Mouse (Mus musculus) heart, adult 2 months (tissue): ENCODE results near the gene Drd1. TPM values are rescaled to one million over a fixed set of nuclear protein-coding genes. Genes with fewer than 3 reads are reported as not detected.

Experiments
- DNase-seq, 2 experiments: peaks; one replicate each; pipeline ENCODE4 v3.0.0; 2021
- H3K27ac ChIP-seq: fragments of 200-600 bp; 2 replicates; pipeline ENCODE4 v1.8.1; 2022
- H3K27me3 ChIP-seq: fragments of 200-500 bp; 2 replicates; pipeline ENCODE4 v1.6.1; 2012; ENCODE audit warnings: mild to moderate bottlenecking, low read length, inconsistent platforms, mixed read lengths; ENCODE audit not compliant: control insufficient read depth, insufficient read depth
- H3K36me3 ChIP-seq: fragments of 200-500 bp; 2 replicates; pipeline ENCODE4 v1.6.1; 2012; ENCODE audit warnings: low read length, inconsistent platforms; ENCODE audit not compliant: control insufficient read depth, insufficient read depth
- H3K4me1 ChIP-seq: fragments of 200-500 bp; 2 replicates; pipeline ENCODE4 v1.6.1; 2011; ENCODE audit warnings: low read length; ENCODE audit not compliant: control insufficient read depth, insufficient read depth
- H3K4me3 ChIP-seq: fragments of 200-600 bp; 2 replicates; pipeline ENCODE4 v1.8.1; 2022
- H3K79me2 ChIP-seq: fragments of 200-500 bp; replicated peaks from 2 replicates; pipeline ENCODE4 v1.6.1; 2012; ENCODE audit warnings: mild to moderate bottlenecking, inconsistent platforms, low read length, moderate library complexity, mixed read lengths; ENCODE audit not compliant: control insufficient read depth, insufficient read depth
- H3K9ac ChIP-seq: fragments of 200-500 bp; 2 replicates; pipeline ENCODE4 v1.6.1; 2012; ENCODE audit warnings: low read depth, mild to moderate bottlenecking, control low read depth, inconsistent platforms, low read length, mixed read lengths
- CTCF ChIP-seq: fragments of 200-600 bp; IDR thresholded peaks from 2 replicates; pipeline ENCODE4 v1.8.1; 2022; ENCODE audit warnings: antibody characterized with exemption, mild to moderate bottlenecking, moderate library complexity
- EP300 ChIP-seq: fragments of 200-500 bp; IDR thresholded peaks from 2 replicates; pipeline ENCODE4 v1.6.1; 2011; ENCODE audit warnings: low read depth, low read length, control low read depth; ENCODE audit not compliant: insufficient read depth
- POLR2A ChIP-seq: fragments of 200-500 bp; IDR thresholded peaks from 2 replicates; pipeline ENCODE4 v1.6.1; 2011; ENCODE audit warnings: mild to moderate bottlenecking, low read depth, low read length, control low read depth; ENCODE audit not compliant: insufficient read depth
- WGBS: fragments of 180-500 bp; shearing (Covaris S2); methylation state at CpG from one replicate; pipeline ENCODE4 v1.1.7; 2018; 5-methylcytosine and 5-hydroxymethylcytosine counted together
- intact Hi-C: fragments of 180-260 bp; cut with DNase I; formaldehyde crosslinking; loops from one replicate; pipeline ENCODE4 v1.15.1; 2025
- polyA plus RNA-seq: library from polyadenylated mRNA; depleted of rRNA; stranded (reverse); fragments of >200 nt; gene quantifications from 2 replicates; pipeline ENCODE4 v1.2.3, GENCODE M21; 2012
- total RNA-seq, 2 experiments: library from RNA; stranded (reverse); gene quantifications; 2 replicates each; pipeline ENCODE4 v1.2.3; 2021

The Drd1 gene
- total and polyA plus RNA-seq, 3 experiments: 0.05 to 0.30 (median 0.27) TPM

DNA sequence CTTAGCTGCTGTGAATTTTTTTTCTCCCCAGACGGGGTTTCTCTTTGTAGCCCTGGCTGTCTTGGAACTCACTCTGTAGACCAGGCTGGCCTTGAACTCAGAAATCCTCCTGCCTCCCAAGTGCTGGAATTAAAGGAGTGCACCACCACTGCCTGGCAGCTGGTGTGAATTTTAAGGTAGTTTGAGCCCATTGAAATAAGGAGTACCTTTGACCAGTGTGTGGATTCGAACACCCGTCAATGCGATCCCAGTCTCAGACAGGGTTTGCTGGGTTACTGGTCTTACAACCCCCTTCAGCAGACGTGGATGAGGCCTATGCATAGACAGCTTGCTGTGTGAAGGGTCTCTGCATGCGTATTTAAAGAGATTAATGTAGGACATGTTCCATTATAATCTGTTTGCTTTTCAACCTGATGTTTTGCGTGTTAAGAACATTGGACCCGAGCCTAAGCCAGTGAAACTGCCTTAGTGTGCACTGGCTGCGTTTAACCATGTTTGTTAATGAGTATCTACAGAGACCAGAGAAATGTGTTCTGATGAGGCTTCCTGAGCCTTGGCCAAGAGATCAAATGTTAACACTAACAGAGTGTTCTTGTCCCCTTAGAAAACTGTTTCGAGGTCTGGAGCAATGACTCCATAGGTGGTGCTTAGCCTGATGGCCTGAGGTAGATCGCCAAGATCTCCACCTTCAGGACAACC, 21.4 kb upstream of the Drd1 start:
- H3K4me3 ChIP-seq: no peak overlapping the region
- WGBS: 93% methylated on average over 11 of the region's 11 CpGs
- no peak for TF ChIP-seq POLR2A
- TF ChIP-seq CTCF: no peak
- no peak for TF ChIP-seq EP300
- DNase-seq: no peak
- H3K79me2 ChIP-seq: no peaks in the 10 kb centered on the region
- peaks cover 9% of the 10 kb centered on the region for H3K4me1 ChIP-seq
- H3K9ac ChIP-seq: no peak overlapping the region
- H3K27ac ChIP-seq: no peak overlapping the region
- no peaks in the 10 kb centered on the region for H3K36me3 ChIP-seq
- no peaks in the 10 kb centered on the region for H3K27me3 ChIP-seq
- intact Hi-C loops: no loop called here

DNA sequence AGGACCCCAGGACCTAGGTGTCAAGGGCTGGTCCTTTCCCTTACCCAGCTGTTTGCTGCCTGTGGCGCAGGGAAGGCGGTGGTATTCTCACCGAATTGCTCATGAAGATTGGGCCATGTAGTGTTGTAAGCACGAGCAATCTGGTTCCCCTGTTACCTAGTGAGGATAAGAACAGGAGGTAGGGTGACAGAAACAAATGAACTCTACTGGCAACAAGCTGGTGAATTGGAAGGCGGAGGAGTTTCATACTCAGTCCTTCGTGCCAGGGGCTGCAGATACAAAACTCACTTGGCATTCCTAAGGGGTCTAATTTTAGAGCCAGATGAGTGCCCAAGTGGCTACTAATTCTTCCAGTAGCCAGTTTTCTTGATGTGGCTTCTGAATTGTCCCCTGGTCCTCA, 20.5 kb upstream of the Drd1 start:
- TF ChIP-seq POLR2A (no peak), CTCF (no peak), EP300 (no peak)
- 81% methylated on average over 6 of the region's 6 CpGs for WGBS
- no peak overlapping the region for H3K27ac ChIP-seq
- no peak overlapping the region for H3K9ac ChIP-seq
- no peak overlapping the region for H3K4me3 ChIP-seq
- intact Hi-C loops: no loop called here
- H3K79me2 ChIP-seq: no peaks in the 10 kb centered on the region
- DNase-seq: no peak
- peaks cover 9% of the 10 kb centered on the region for H3K4me1 ChIP-seq
- H3K27me3 ChIP-seq: no peaks in the 10 kb centered on the region
- no peaks in the 10 kb centered on the region for H3K36me3 ChIP-seq

DNA sequence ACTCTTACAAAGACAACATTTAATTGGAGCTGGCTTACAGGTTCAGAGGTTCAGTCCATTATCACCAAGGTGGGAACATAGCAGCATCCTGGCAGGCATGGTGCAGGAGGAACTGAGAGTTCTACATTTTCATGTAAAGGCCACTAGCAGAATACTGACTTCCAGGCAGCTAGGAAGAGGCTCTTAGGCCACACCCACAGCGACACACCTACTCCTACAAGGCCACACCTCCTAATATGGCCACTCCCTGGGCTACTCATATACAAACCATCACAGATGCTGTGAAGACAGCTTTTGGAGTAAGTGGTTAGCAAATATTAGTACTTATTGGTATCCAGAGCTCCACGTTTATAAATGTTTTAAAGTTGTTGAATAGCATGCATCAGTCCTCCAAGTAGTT, 19.9 kb upstream of the Drd1 start:
- Histone ChIP-seq H3K4me1 (peaks cover 9% of the 10 kb centered on the region), H3K36me3 (no peaks in the 10 kb centered on the region), H3K79me2 (no peaks in the 10 kb centered on the region), H3K4me3 (no peak overlapping the region), H3K9ac (no peak overlapping the region), H3K27me3 (no peaks in the 10 kb centered on the region), H3K27ac (no peak overlapping the region)
- DNase-seq: no peak
- intact Hi-C loops: no loop called here
- no peak for TF ChIP-seq EP300
- TF ChIP-seq CTCF: no peak
- TF ChIP-seq POLR2A: no peak
- WGBS: 93% methylated on average over 2 of the region's 2 CpGs

DNA sequence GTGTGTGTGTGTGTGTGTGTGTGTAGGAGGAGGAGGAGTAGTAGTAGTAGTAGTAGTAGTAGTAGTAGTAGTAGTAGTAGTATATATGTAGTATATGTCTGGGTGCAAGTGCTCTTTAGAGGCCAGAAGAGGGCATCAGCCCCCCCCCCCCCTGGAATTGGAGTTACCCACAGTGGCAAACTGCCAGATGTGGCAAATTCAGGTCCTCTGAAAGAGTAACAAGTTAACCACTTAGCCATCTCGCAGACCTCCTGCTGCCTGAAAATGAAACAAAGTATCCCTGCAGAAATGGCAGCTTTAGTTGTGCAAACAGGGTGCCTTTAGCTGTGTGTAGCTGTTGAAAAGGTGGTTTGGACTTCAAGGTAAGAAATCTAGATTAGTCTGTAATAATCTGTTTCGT, 18.0 kb upstream of the Drd1 start:
- peaks cover 4% of the 10 kb centered on the region for H3K4me1 ChIP-seq
- 67% methylated on average over 2 of the region's 2 CpGs for WGBS
- H3K9ac ChIP-seq: no peak overlapping the region
- TF ChIP-seq POLR2A: no peak
- no peak for TF ChIP-seq CTCF
- TF ChIP-seq EP300: no peak
- H3K36me3 ChIP-seq: no peaks in the 10 kb centered on the region
- intact Hi-C loops: no loop called here
- no peaks in the 10 kb centered on the region for H3K79me2 ChIP-seq
- no peak for DNase-seq
- no peaks in the 10 kb centered on the region for H3K27me3 ChIP-seq
- no peak overlapping the region for H3K4me3 ChIP-seq
- no peak overlapping the region for H3K27ac ChIP-seq

DNA sequence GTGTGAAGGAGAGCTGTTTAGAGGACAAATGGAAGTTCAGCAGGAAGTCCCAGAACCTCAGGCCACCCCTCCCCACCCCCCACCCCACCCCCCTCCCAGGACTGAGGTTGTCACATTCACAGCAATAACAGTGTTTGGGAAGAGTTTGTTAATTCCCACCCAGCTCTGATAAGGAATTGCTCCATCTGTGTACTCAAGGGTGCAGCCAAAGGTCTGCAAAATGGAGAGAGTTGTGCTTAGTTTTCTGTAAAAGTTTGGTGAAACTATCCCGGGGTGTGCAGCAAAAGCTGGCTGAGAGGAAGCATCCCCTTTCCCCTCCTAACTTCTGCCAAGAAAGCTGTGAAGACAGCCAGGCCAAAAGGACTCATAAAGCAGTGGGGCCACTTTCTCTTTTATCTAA, 17.6 kb upstream of the Drd1 start:
- DNase-seq: peak; percentile 39 to 62
- peaks cover 4% of the 10 kb centered on the region for H3K4me1 ChIP-seq
- intact Hi-C loops: no loop called here
- TF ChIP-seq POLR2A: 0 out of 2 replicates have a peak, but pooled peaks have one; percentile 28
- TF ChIP-seq EP300: no peak
- H3K79me2 ChIP-seq: no peaks in the 10 kb centered on the region
- H3K4me3 ChIP-seq: peak overlapping the region; percentile 90; the same call in 1 of the 2 replicates
- H3K36me3 ChIP-seq: no peaks in the 10 kb centered on the region
- no peak overlapping the region for H3K9ac ChIP-seq
- WGBS: 10% methylated on average over 1 of the region's 1 CpGs
- no peaks in the 10 kb centered on the region for H3K27me3 ChIP-seq
- peak overlapping the region; percentile 88 for H3K27ac ChIP-seq

DNA sequence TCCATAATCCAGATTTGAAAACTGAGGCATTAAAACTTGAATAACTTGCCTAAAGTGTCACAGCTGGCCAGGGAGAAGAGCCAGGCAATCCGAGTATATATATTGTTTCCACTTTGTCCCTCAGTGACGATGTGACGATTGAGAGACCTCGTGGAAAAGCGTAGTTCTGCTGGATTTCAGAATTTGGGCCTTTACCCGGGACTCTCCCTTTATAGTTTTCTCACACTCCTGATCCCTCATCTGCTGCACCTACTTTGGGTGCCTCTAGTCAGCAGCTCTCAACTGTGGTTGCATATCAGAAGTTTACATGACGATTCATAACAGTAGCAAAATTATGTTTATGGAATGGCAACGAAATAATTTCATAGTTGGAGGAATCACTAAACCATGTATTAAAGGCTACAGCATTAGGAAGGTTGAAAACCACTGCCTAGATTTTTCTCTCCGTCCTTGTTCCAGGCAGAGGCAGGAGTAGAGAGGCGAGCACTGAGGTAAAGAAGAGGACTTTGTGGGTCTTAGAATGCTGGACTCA, 17.1 kb upstream of the Drd1 start:
- DNase-seq: no peak
- TF ChIP-seq POLR2A (no peak), EP300 (no peak), CTCF (no peak)
- peak overlapping the region; percentile 90 for H3K4me3 ChIP-seq
- intact Hi-C loops: no loop called here
- H3K27me3 ChIP-seq: no peaks in the 10 kb centered on the region
- WGBS: 36% methylated on average over 10 of the region's 10 CpGs
- no peaks in the 10 kb centered on the region for H3K79me2 ChIP-seq
- peak overlapping the region; percentile 87 for H3K9ac ChIP-seq
- H3K27ac ChIP-seq: peak overlapping the region; percentile 88
- H3K36me3 ChIP-seq: no peaks in the 10 kb centered on the region
- peaks cover 4% of the 10 kb centered on the region for H3K4me1 ChIP-seq
